Comparison of ENCODE assay signal across 15 mouse cellular contexts in the genomic region with DNA sequence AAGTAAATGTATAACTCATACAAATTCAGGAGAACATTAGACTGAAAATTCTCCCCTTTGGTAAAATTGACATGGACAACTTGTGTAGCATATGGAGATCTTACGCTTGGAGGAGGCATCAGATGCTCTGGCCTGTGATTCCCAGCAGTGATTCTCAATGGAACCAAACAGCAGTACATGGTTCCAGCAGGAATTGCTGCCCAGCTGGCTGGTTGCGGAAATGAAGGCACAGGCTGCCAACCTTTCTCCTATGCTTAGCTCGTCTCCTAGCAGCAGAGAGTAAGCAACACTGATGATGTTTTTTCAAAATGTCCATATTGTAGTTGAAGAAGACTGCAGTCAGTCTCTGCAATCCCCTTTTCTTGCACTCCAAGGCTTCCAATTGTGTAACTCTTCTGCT.
A peak's percentile ranks its signal among the peaks of the same experiment; 100 is the strongest.
DNase-seq lines count a peak whose midpoint lies in the region; ATAC-seq and TF ChIP-seq lines count a peak whose summit lies in the region.
"Had no signal": no experiment of that assay in that cellular context is flagged by ENCODE, and none has a peak within 500 bp of the region (broad histone marks: within the 10 kb centered on the region; RNA-seq: fewer than 3 reads in every experiment).

No protein-coding gene starts in this region.

- no peaks in the 10 kb centered on the region for H3K4me1 ChIP-seq in midbrain, postnatal 0 days (ENCODE audit: insufficient read depth, low read length)
- H3K4me1 ChIP-seq in midbrain, embryonic 16.5 days (ENCODE audit: control insufficient read depth, insufficient read depth, low read length): no peaks in the 10 kb centered on the region
- H3K4me1 ChIP-seq in forebrain, postnatal 0 days (ENCODE audit: insufficient read depth): no peaks in the 10 kb centered on the region
- H3K4me1 ChIP-seq: limb, embryonic 12.5 days; stomach, embryonic 15.5 days had no signal

- no peaks in the 10 kb centered on the region for H3K27me3 ChIP-seq in midbrain, postnatal 0 days (ENCODE audit: insufficient read depth, low read length)
- H3K27me3 ChIP-seq in midbrain, embryonic 16.5 days (ENCODE audit: control insufficient read depth, insufficient read depth, low read depth, low read length): no peaks in the 10 kb centered on the region
- no peaks in the 10 kb centered on the region for H3K27me3 ChIP-seq in forebrain, postnatal 0 days (ENCODE audit: insufficient read depth, low read length)
- H3K27me3 ChIP-seq: CH12.LX; limb, embryonic 12.5 days; stomach, embryonic 15.5 days had no signal

- 80% methylated on average over 3 of the region's 3 CpGs for WGBS in midbrain, postnatal 0 days
- 72% methylated on average over 3 of the region's 3 CpGs for WGBS in midbrain, embryonic 16.5 days
- WGBS in forebrain, postnatal 0 days: 47% methylated on average over 3 of the region's 3 CpGs

- no peak overlapping the region for H3K9ac ChIP-seq in midbrain, postnatal 0 days (replicated peaks; ENCODE audit: low read length, poor library complexity, severe bottlenecking)
- H3K9ac ChIP-seq in midbrain, embryonic 16.5 days (ENCODE audit: low read depth, low read length): no peak overlapping the region
- H3K9ac ChIP-seq in forebrain, postnatal 0 days: no peak overlapping the region
- H3K9ac ChIP-seq: limb, embryonic 12.5 days; lung, embryonic 14.5 days; stomach, embryonic 15.5 days had no signal

- no peak overlapping the region for H3K27ac ChIP-seq in midbrain, postnatal 0 days (ENCODE audit: low read depth, low read length)
- no peak overlapping the region for H3K27ac ChIP-seq in midbrain, embryonic 16.5 days (ENCODE audit: low read length)
- no peak overlapping the region for H3K27ac ChIP-seq in forebrain, postnatal 0 days (ENCODE audit: low read depth, low read length)
- H3K27ac ChIP-seq: limb, embryonic 12.5 days; stomach, embryonic 15.5 days had no signal

- ATAC-seq in midbrain, postnatal 0 days (ENCODE audit: low FRiP score): no peak
- ATAC-seq in midbrain, embryonic 16.5 days: no peak
- ATAC-seq in forebrain, postnatal 0 days: peak; percentile 95

- H3K4me3 ChIP-seq in midbrain, postnatal 0 days (ENCODE audit: low read depth, low read length): no peak overlapping the region
- no peak overlapping the region for H3K4me3 ChIP-seq in midbrain, embryonic 16.5 days (ENCODE audit: low read depth, low read length)
- no peak overlapping the region for H3K4me3 ChIP-seq in forebrain, postnatal 0 days (ENCODE audit: low read depth, low read length)
- H3K4me3 ChIP-seq: limb, embryonic 12.5 days; stomach, embryonic 15.5 days had no signal

- H3K4me2 ChIP-seq in midbrain, postnatal 0 days (ENCODE audit: low read depth, low read length, poor library complexity, severe bottlenecking): no peak overlapping the region
- no peak overlapping the region for H3K4me2 ChIP-seq in midbrain, embryonic 16.5 days (ENCODE audit: low read length)
- no peak overlapping the region for H3K4me2 ChIP-seq in forebrain, postnatal 0 days (ENCODE audit: low read depth)
- H3K4me2 ChIP-seq: limb, embryonic 12.5 days; lung, embryonic 14.5 days; stomach, embryonic 15.5 days had no signal

- DNase-seq in midbrain, postnatal 0 days (ENCODE audit: low spot score): peak; percentile 57
- DNase-seq in forebrain, postnatal 0 days: peak; percentile 74
- DNase-seq in layer of hippocampus, postnatal 36 days: peak; percentile 45 to 55
- no peak for DNase-seq in spleen, postnatal 36 days (ENCODE audit: low spot score in 2 of 2)
- no peak for DNase-seq in lung, postnatal 36 days
- no peak for DNase-seq in Muller cell, postnatal 12 days (ENCODE audit: inconsistent ontology term)
- DNase-seq in urinary bladder, postnatal 10 days (ENCODE audit: low spot score): no peak
- DNase-seq: heart, adult 11 months; heart, postnatal 4 days; kidney, adult 2 months; lung, embryonic 14.5 days had no signal

- H3K9me3 ChIP-seq in midbrain, postnatal 0 days (ENCODE audit: low read length): no peaks in the 10 kb centered on the region
- H3K9me3 ChIP-seq in midbrain, embryonic 16.5 days (replicated peaks; ENCODE audit: control insufficient read depth, low read length, poor library complexity, severe bottlenecking): no peaks in the 10 kb centered on the region
- H3K9me3 ChIP-seq in forebrain, postnatal 0 days (ENCODE audit: low read length): no peaks in the 10 kb centered on the region
- H3K9me3 ChIP-seq: limb, embryonic 12.5 days; stomach, embryonic 15.5 days had no signal

- no peaks in the 10 kb centered on the region for H3K36me3 ChIP-seq in midbrain, postnatal 0 days (ENCODE audit: insufficient read depth, low read length)
- H3K36me3 ChIP-seq in midbrain, embryonic 16.5 days (ENCODE audit: control insufficient read depth, insufficient read depth, low read length): no peaks in the 10 kb centered on the region
- H3K36me3 ChIP-seq in forebrain, postnatal 0 days (ENCODE audit: insufficient read depth): no peaks in the 10 kb centered on the region
- H3K36me3 ChIP-seq: limb, embryonic 12.5 days; stomach, embryonic 15.5 days had no signal

- no peak for TF ChIP-seq CTCF in midbrain, postnatal 0 days (IDR thresholded peaks at IDR 0.05)
- TF ChIP-seq CTCF in forebrain, postnatal 0 days (IDR thresholded peaks at IDR 0.05; ENCODE audit: low read depth): no peak

Comparison
In these comparisons a context has a peak if more than half of its experiments do, and no peak if none do; other contexts are left out.
1. DNase-seq: peak in midbrain, postnatal 0 days (single experiment), forebrain, postnatal 0 days (single experiment) and layer of hippocampus, postnatal 36 days (2 of 2); none in spleen, postnatal 36 days (0 of 2), lung, postnatal 36 days (single experiment), Muller cell, postnatal 12 days (single experiment) and urinary bladder, postnatal 10 days (single experiment).